Mouse (Mus musculus) thymus, postnatal 25 days (tissue): Measurements from ENCODE around the gene Shisa3.

ENCODE experiments used
- DNase-seq: peaks from one replicate; pipeline ENCODE4 v3.0.0; 2022

Shisa3 gene

DNA sequence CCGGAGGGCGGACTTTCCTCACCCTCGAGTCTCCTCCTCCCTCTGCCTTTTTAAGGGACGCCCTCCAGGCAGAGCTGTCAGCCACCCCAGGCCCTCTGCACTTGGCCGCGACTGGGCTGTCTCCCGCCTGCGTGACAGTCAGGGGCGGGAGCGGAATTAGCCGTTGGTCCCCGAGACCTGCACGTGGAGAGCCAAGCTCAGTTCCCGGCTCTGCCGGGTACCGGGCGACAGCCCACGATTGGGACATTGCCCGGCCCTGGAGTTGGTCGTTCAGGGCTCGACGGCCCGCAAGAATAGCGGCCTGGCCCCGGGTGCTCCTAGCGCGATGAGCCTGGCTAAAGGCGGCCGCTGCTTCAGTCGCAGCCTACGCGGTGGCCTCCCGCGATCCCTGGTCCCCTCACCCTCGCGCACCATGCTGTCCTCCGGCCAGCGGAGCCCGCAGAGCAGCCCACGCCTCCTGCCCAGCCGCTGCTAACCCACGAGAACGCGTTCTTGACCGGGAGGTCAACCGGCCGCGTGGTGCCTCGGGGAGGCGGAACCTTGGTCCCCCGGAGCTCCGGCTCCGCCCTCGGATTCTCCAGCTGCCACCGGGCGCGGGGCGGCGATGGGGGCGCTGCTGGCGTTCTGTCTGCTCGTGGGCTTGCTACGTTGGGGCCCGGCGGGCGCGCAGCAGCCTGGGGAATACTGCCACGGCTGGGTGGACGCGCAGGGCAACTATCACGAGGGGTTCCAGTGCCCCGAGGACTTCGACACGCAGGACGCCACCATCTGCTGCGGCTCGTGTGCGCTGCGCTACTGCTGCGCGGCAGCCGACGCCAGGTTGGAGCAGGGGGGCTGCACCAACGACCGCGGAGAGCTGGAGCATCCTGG is at the start of gene Shisa3:
Shisa3 (plus strand) TSS at position 79 of the 870 bp plus-strand sequence.
- peak; percentile 11 for DNase-seq

DNA sequence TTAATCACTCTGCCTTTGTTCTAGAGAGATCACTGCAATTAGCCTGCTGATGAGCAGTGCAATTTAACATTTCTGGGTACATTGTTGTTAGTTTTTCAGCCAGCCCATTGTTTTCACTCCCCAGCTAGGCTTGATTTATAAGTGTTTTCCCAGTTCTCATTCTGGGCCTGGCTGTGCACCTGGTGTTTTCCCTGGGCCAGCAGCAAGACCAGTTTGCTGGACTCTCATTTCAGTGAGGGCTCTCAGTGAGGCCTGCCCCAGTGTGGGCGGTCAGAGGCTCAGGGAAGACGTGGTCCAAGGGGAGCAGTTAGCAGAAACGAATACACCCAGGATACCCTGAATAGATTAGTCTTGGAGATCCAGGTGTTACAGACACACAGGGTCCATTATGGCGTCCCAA is 49.0 kb upstream of the Shisa3 start:
- DNase-seq: no peak

DNA sequence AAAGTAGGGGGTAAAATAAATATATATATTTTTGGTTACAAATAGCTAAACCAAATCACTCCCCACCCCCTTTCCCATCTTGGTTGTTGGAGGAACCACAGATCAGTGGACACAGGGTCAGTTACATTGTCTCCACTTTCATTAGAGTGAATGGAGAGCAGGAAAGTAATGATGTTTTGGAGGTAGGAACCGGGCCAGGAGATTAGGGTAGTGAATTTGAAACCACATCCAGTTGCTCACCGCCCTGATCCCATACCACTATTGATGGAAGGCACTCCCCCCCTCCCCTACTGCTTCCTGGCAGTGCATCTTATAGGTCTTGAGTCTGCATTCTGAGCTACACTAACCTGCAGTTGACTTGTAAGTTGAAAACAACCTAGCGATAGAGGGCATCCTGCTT is 48.6 kb upstream of the Shisa3 start:
- no peak for DNase-seq

DNA sequence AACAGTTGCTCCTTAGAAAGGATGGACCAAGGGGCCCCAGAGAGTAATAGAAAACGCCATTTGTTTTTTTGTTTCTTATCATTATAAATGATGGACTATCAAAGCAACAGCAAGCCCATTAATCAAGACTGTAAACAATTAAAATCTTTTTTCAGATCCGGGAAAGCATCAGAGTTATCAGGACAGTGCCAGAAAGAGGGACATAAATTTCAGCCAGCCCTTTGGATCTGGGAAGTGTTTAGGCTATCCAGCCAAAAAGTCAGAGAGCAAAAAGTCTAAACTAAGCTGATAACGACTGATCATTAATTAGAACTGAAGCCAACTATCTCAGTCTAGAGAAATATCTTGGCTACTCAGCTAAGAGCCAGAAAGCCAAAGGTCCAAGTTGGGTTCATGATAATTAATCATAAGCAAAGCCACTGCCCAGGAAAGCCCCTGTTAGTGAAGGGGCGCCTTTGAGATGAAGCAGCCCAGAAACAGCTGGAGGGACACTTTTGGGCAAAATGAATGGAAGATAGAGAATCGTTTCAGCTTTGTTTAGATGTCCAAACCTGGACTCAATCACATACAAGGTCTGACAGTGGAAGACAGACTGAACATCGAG is 35.0 kb upstream of the Shisa3 start:
- DNase-seq: no peak

DNA sequence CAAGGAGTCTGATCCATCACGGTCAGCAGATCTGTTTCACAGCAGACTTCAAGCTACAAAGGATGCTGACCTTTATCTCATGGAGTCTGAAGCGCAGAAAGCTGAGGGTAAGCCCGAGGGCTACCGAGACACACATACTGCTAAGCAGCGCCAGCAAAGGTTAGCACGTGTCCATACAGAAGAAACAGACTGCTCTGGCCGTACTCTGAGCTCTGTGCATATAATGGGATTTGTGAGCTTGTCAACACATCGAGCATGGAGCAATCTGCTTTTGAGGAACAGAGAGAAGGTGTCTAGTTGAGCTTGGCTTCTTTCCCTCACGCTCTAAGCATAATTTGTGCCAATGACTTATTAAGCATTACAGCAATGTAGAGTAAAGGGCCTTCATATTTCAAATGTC is 33.6 kb upstream of the Shisa3 start:
- DNase-seq: no peak

DNA sequence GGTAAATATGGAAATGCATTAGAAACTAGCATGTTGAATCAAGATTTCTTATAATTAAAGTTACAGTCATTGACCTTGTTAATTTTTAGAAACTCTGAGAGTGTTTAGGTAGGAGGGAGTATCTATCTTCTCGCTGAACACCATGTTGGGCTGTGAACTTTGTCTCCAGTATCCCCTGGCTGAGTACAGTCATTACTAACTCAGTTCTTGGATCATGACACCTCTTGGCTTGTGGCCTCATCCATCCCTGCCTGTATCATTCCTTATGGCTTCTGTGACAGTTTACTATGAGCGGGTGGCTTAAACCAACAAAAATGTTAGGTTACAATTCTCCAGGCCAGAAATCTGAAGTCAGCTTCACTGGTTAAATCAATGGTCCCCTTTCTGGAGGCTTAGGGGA is 32.0 kb upstream of the Shisa3 start:
- no peak for DNase-seq

DNA sequence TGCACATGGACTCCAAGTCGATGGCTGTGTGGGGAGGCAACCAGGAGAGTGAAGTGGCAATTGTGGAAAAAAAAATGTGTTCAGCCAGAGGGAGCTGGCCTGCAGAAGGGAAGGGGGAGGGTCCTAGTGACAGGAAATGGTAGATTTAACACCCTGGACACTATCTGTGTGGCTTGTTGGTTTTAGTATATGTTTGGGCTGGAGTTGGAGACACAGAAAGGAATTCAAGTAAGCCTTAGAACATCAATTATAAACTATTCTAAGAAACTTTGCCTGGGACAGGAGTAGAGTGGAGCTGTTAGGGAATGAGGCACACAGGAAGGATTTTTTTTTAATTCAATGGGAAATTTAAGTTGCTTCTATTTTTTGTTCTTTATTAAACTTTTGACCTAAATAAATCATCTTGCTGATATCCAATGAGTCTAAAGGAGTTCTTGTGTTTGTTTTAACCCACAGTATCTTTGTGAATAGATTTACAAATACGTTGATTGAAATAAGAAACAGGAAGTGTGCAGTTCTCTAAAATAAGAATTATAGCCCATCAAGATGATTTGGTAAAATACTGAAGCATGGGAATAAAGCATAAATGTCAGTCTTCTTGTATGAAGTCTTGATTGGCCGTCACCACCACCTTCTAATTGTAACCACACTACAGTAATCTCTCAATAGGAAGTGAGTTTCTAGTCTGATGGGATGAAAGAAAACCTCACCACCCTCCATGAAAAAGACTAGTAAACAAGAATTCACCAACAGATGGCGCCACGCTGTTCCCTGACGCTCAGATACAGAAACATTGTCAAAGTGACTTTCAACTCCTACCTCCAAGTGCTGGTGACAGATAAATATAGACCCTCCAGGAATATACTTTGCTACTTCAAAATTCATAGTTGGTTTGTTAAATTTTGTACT is 27.7 kb upstream of the Shisa3 start:
- peak; percentile 5 for DNase-seq

DNA sequence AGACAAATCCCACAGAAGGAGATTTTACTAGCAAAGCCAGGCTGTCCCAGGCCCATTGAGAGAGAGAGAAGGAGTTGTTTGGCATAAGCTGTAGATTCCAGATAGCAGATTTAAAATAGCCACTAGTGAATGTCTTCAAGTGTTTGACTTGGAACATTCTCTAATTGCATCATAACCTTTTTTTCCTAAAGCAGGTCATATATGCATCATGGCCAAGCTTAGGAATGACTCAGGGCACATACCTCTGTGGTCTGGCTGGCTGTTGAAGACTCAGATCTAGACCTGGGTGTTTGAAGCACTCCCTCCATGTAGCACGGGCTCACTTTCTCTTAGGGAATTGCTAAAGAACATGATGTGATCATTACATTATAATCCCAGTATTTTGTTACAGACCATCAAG is 12.6 kb upstream of the Shisa3 start:
- DNase-seq: no peak

DNA sequence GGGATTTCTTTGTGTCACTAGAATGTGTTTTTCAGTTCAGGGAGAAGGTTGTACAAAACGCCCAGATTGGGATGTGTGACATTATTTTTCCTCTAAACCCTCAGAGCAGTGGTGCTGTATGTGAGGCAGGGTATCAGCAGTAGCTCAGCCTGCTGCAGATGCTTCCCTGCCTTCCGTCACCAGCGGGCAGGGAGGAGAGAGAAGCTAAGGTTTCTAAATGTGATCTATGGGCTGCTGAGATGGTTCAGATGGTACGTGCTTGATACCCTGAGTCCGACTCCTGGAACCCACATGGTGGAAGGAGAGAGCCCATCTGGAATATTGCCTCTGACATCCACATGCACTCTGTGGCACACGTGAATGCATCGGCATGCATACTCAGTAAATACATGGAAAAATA is 12.1 kb upstream of the Shisa3 start:
- no peak for DNase-seq

DNA sequence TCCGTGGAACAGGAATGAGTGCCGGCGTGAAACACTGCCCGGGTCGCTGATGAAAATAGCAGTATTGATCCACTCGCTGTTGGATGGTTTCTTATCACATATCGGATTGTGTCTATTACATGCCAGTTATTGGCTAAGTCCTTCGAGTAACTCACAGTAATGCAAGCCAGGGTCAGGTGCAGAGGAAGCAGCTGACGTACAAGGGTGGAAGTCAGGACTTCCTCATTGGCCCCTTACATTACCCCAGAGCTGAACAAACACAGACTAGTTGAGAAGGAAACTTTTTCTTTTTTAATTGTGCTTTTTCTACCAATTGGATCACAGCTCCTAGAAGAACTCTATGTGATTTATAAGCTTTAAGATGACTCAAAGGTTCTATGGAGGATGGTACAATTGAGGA is 7.7 kb upstream of the Shisa3 start:
- no peak for DNase-seq

DNA sequence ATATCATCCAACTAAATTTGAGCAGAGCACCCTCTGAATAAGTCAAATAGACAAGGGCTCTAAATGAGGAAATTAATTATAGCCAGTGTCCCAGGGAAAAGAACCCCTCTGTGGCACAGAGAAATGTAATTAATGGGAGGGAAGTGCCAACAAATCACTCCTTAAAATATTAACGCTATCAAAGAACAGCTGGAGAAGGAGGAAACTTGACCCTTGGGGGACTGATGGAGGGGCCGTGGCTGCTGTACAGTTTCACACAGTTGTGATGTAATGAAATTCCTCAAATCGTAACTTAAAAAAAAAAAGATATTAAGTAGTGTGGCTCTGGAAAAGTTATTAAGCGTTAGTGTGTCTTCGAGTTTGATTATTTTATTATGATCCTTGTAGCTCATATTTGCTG is 1.7 kb upstream of the Shisa3 start:
- no peak for DNase-seq

DNA sequence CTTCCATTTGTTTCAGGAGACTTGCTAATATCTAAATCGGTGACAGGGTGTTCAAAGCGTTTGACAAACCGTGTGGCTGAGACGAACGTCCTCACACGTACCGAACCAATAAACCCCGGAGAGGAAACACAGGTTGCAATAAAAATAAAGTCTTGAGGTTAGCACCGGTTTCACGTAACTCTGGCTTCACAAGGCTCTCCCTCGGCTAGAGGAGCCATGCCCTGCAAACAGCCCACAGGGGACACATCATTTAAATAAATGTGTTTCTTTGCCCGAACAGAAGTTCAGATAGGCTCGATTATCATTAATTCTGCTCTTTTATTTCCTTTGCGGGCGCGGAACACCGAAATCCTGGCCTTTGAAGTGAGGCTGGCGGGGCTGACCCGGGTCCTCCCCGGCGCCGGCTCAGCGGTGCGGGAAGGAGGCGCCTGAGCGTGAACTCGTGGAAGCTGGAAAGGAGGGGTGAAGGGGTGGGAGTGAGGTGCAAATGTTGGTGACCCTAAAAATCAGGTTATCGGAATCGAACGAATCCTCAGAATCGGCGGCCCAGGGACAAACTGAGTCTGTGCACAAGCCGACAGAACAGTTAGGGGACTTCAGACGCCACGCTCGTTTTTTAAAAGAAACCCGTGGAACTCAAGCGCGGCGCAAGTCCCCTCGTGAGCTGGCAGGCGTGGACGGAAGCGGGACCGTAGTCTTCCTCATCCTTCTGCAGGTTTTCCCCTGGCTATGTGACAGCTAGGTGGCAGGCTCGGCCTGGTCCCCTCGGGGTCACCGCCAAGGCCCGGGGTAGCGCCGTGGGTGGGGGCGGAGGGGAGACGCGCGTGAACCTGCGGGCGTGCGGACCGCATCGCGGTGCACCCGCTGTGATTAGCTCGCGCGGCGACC is 522 bp upstream of the Shisa3 start:
- peak; percentile 7 for DNase-seq

DNA sequence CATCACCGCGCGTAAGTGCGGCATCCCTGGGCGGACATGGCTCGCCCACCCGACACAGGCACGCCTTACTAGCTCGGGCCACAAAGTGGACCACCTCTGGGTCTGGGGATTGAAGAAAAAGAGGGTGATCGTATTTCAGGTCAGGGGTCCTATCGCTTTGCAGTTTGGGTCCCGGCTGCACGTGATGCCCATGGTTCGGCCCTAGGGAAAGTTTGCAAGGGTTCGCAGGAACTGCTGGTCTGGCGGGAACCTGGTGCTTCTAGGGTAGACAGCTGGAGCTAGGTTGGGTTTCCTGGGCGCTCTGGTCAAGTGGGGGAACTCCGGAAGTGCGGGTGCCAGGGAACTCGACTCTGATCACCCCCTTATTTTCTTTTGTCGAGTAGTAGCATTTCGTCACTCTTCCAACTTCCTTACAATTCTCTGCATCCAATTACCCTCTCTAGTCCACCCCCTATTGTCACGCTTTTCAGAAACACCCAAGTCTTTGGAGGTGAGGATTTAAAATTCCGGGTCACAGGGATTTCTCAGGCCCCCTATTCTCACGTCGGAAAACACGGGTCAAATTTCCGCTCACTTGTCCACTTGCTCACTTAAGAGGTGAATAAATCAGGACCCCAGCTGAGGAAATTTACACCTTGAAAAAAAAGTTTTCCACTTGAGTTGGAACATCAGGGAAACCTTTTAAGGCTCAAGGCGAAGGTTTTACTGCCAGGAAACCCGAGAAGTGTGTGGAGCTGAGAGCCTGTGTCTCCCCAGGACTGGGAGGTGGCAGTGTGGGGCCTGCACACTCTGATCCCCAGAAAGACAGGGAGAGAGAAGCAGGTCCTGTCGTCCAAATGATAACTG is 1.2 kb downstream of the Shisa3 start:
- no peak for DNase-seq

DNA sequence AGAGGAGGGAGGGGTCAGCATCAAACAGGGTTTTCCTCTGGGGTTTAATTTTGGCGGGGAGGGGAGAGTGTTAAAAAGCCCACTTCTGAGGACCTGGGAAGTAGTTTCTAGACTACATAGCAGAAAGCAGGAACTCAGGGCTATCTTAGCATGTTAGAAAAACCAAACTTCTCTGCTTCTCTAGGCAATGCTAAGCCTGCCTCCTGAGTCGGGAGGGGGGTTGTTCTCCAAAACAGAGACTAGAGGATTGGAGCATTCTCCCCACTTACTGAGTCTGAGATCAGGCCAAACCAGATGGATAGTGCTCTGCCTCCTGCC is 1.8 kb downstream of the Shisa3 start:
- no peak for DNase-seq

DNA sequence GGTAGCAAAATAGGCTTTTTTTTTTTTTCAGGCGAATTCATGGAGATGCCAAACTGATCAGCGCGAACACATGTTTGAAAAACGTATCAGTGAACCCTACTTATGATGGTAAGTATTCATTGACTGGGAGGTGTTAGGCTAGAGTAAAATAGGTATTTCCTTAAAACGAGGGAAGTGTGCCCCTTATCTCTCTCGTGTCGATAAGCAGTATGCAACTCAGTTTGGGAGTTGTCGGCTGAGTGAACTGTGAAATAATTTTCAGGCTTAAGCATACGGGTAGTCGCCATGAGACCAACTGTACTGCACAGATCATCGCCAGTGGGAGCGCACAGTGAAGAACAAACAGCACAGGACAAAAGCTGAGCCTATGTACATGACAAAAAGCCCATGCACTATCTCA is 13.5 kb downstream of the Shisa3 start:
- DNase-seq: no peak

DNA sequence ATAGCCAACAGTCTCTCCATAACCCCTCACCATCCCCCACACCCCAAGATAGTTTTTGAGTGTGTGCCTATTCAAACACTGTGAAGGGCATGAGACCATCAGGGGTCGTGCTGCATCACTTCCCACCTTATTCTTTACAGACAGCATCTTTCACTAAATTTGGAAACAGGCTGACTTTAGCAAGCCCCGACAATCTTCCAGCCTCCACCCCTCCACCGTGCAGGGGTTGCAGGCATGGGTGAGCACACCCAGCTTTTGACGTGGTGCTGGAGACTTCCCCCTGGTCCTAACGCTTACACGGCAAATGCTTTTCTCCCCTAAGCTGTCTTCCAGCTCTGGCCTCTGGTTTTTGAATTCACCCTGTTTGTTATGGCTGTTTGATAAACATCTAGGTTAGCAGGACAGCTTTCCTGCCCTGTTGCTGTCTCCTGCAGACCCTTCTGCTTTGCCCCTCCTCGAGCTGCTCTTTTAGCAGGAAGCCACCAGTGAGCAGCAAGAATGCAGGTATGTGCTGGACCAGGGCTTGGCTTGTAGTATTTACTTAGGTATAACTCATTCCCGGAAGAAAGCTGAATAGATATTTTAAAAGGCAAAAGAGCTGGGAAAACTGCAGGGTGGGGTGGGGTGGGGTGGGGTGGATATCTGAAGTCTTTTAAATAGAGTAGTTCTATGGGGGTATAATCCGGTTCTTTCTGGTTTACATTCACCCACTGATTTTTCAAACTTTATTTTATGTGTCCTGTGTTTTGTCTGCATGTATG is 20.7 kb downstream of the Shisa3 start:
- DNase-seq: no peak

DNA sequence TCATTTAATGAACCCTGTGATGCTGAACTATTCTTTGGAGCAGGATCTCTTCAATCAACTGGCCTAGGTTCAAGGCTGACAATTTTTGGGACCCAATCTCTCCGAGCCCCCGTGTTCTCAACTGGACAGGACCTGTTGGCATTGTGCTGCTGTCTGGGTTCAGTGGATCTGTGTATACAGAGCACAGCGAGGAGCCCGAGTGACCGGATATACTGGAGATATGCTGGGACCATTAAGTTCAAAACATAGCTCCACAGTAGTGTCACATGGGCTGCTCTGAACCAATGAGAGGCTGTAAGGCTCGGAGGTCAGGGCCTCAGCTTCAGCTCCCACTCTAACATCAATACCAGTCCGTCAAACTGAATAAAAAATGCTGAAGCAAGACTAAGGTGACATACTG is 21.8 kb downstream of the Shisa3 start:
- no peak for DNase-seq

DNA sequence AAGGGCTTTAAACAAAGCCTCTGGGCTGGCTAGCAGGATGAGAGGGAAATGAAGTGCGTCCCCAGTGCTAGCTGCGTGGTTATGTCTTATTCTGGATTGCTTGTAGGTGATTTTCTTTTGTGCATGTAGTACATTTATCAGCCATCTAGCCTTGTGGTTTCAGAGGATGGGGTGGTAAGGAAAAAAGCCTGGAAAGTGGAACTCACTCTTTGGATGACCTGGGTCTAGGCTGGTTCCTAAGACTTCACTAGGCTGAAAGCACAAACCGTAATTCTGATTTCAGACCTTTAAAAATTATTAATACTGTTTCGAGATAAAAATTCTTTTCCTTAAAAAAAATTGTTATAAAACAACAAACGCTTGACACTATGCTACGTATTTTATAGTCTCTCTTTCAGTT is 22.2 kb downstream of the Shisa3 start:
- no peak for DNase-seq

DNA sequence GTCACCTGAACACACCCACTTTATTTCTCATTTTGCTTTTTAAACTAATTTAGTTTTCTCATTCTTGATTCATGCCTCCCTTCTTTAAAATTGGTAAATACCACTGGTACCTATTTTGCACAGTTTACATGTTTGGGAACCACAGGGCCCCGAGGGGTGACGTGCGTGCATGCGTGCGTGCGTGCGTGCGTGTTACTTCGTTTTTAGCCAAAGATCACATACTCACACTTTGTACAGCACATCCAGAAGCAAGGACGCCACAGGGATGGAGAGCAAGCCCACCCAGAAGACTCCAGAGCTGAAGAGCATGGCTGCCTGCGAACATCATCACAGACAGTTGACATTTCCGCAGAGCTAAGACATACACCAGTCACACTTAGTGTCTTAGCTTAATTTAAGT is 23.6 kb downstream of the Shisa3 start:
- no peak for DNase-seq

DNA sequence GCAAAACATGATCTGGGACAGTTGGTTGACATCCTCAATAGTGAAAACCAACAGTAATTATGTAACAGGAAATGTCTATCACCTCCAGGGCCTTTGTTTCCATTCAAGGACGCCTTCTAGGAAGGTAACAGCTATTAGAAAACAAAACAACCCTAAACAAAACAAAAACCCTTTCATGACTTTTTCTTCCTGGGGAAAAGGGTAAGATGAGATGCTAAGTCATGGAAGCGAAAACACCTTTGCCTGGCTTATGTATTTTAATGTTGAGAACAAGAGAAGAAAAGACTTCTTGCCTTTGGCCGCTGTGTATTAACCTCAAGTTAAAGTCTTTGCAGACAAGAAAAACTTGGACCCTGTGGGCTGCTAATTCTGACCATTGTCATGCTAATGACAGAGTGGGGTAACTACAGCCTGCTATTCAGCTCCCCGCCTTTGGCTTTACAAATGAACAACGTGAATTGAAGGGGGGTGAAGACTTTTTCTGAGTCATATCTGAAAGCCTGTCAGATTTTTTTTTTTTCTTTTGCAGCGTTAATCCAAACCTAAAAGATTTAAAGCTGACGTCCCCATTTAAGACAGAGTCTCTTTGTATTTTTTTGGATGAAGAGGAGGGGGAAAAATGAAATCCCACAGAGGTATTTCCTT is 25.6 kb downstream of the Shisa3 start:
- no peak for DNase-seq
